Mouse (Mus musculus): ENCODE measurements around the gene F13a1.

DNA sequence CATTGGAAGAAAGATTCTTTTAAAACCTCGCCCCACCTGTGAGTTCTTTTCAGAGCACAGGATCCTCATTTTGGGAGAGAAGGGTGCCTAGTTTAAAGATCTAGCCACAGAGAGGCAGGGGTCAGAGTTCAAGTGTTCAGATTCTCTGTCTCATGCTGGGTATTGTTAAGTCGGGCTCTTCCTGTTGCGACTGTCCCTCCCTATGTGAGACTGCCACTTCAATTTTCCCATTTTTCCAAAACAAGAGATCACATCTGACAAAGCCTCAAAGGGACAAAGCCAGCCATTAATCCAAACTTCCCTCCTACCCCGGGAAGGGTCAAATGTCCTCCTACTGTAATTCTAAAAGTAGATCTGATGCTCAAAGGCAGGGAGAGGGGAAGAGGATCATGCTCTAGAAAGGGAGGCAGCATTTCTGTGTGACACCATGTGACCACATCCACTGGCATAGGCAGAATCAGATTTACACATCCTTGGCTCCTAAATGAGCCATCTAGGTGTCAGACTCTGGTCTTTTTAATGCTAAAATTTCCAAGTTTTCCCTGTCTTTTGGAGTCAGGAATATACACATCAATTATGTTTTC lies 24.0 kb downstream of the F13a1 start:
- TF ChIP-seq EP300 (IDR thresholded peaks at IDR 0.05; ENCODE audit: low read depth) (no peak), CTCF (IDR thresholded peaks at IDR 0.05; ENCODE audit: low read depth) (no peak)
